Comparison of ENCODE assay signal across 14 mouse cellular contexts in genomic region chr15:96937623-96938022, GRCm38 (mm10).
"Had no signal": no experiment of that assay in that cellular context is flagged by ENCODE, and none has a peak within 500 bp of the region (broad histone marks: within the 10 kb centered on the region; RNA-seq: fewer than 3 reads in every experiment).

No protein-coding gene starts in this region.

- DNase-seq: kidney, postnatal 14 days; left cerebral cortex, postnatal 4 days; liver, embryonic 13.5 days; lung, adult 18-20 months; midbrain, embryonic 14.5 days; retina, postnatal 1 day; right cerebral cortex, postnatal 4 days; spleen, adult 18-20 months; thymus, adult 18-20 months; thymus, postnatal 14 days had no signal

- H3K27ac ChIP-seq: kidney, embryonic 15.5 days; limb, embryonic 13.5 days; liver, embryonic 13.5 days; neural tube, embryonic 12.5 days had no signal

- H3K27me3 ChIP-seq: kidney, embryonic 15.5 days; limb, embryonic 13.5 days; liver, embryonic 13.5 days; neural tube, embryonic 12.5 days had no signal

- H3K36me3 ChIP-seq: kidney, embryonic 15.5 days; limb, embryonic 13.5 days; liver, embryonic 13.5 days; neural tube, embryonic 12.5 days had no signal

- H3K4me2 ChIP-seq: kidney, embryonic 15.5 days; limb, embryonic 13.5 days; liver, embryonic 13.5 days; neural tube, embryonic 12.5 days had no signal

- H3K9me3 ChIP-seq: kidney, embryonic 15.5 days; limb, embryonic 13.5 days; liver, embryonic 13.5 days; neural tube, embryonic 12.5 days had no signal

- H3K4me3 ChIP-seq: kidney, embryonic 15.5 days; limb, embryonic 13.5 days; liver, embryonic 13.5 days; myocyte; neural tube, embryonic 12.5 days had no signal

- H3K9ac ChIP-seq: kidney, embryonic 15.5 days; limb, embryonic 13.5 days; liver, embryonic 13.5 days; neural tube, embryonic 12.5 days had no signal

- H3K4me1 ChIP-seq: neural tube, embryonic 12.5 days had no signal
